Comparison of ENCODE assay signal across 8 mouse cellular contexts in genomic region chr12:87146966-87147365, GRCm38 (mm10). TPM values are rescaled to one million over a fixed set of nuclear protein-coding genes. Genes with fewer than 3 reads are reported as not detected.
DNase-seq lines count a peak whose midpoint lies in the region; ATAC-seq lines count a peak whose summit lies in the region.

Gene Gstz1 (plus strand): TSS chr12:87147165.

- DNase-seq in NIH3T3 (ENCODE audit: low read depth) = peak; percentile 90
- DNase-seq in cerebellum, postnatal 10 days = peak; percentile 93 to 94
- DNase-seq in frontal cortex, postnatal 10 days (ENCODE audit: low spot score in 2 of 2) = peak; percentile 88 to 90
- DNase-seq in layer of hippocampus, postnatal 14 days (ENCODE audit: low spot score in 2 of 2) = peak; percentile 84 to 90
- peak; percentile 90 for DNase-seq in lung, postnatal 14 days
- peak; percentile 48 for DNase-seq in retina, adult 2 months (ENCODE audit: low read depth, low spot score)
- DNase-seq in thymus, postnatal 4 days = peak; percentile 93

- H3K9me3 ChIP-seq in hindbrain, embryonic 12.5 days (replicated peaks) = no peaks in the 10 kb centered on the region

- H3K36me3 ChIP-seq in hindbrain, embryonic 12.5 days = peaks cover 8% of the 10 kb centered on the region; the same call in 1 of the 2 replicates

- H3K27me3 ChIP-seq in hindbrain, embryonic 12.5 days = no peaks in the 10 kb centered on the region

- H3K9ac ChIP-seq in hindbrain, embryonic 12.5 days = peak within 1 kb of the TSS; percentile 76

- H3K4me2 ChIP-seq in hindbrain, embryonic 12.5 days (replicated peaks) = peak within 1 kb of the TSS; percentile 67

- peak within 1 kb of the TSS; percentile 87 for H3K4me3 ChIP-seq in hindbrain, embryonic 12.5 days

- peak within 1 kb of the TSS; percentile 97 for H3K27ac ChIP-seq in hindbrain, embryonic 12.5 days

- peak; percentile 91 for ATAC-seq in hindbrain, embryonic 12.5 days (ENCODE audit: low FRiP score)

- WGBS in hindbrain, embryonic 12.5 days = 0% methylated on average over 27 of the region's 27 CpGs

- peaks cover 14% of the 10 kb centered on the region for H3K4me1 ChIP-seq in hindbrain, embryonic 12.5 days

RNA-seq across cellular contexts. Expression of gene Gstz1, which starts in this region (rescaled TPM):
- 24.1 and 24.6 TPM in 2 replicates for polyA plus RNA-seq in hindbrain, embryonic 12.5 days (2016; fragmentation: Nextera tagmentation; extraction: Ambion mirVana)
- total RNA-seq in layer of hippocampus, postnatal 14 days (2021) = 10 to 100 TPM; 48.6 to 49.3 TPM

Comparison
In these comparisons a context has a peak if more than half of its experiments do, and no peak if none do; other contexts are left out.
1. Peak in every context shown above with its lines: DNase-seq, ATAC-seq, H3K4me3 ChIP-seq and H3K27ac ChIP-seq.